Mouse (Mus musculus) stomach, embryonic 14.5 days (tissue): ENCODE measurements around the gene Gtf2ird2. TPM values are rescaled to one million over a fixed set of nuclear protein-coding genes. Genes with fewer than 3 reads are reported as not detected.

ENCODE experiments used
- ATAC-seq: fragments of 200-750 bp; cut with Nextera tagmentation; 2 replicates; pipeline ENCODE4 v1.8.0; 2017; ENCODE audit warnings: low read depth, moderate TSS enrichment; ENCODE audit not compliant: insufficient number of reproducible peaks, insufficient read depth, low FRiP score
- H3K27ac ChIP-seq: fragments of 300-500 bp; sonication (generic); 2 replicates; pipeline ENCODE4 v1.5.1; 2014; ENCODE audit warnings: mild to moderate bottlenecking, low read length, moderate library complexity, mixed read lengths
- H3K27me3 ChIP-seq: fragments of 300-500 bp; sonication (generic); 2 replicates; pipeline ENCODE4 v1.6.1; 2014; ENCODE audit warnings: low read length, control low read depth, mixed read lengths; ENCODE audit not compliant: control insufficient read depth, insufficient read depth
- H3K36me3 ChIP-seq: fragments of 300-500 bp; sonication (generic); 2 replicates; pipeline ENCODE4 v1.6.1; 2014; ENCODE audit warnings: mild to moderate bottlenecking, control low read depth, low read length, moderate library complexity, mixed read lengths; ENCODE audit not compliant: control insufficient read depth, insufficient read depth
- H3K4me1 ChIP-seq: fragments of 300-500 bp; sonication (generic); 2 replicates; pipeline ENCODE4 v1.6.1; 2014; ENCODE audit warnings: low read length, control low read depth, mixed read lengths; ENCODE audit not compliant: control insufficient read depth, insufficient read depth
- H3K4me2 ChIP-seq: fragments of 300-500 bp; sonication (generic); replicated peaks from 2 replicates; pipeline ENCODE4 v1.6.1; 2014; ENCODE audit warnings: low read depth, low read length, control low read depth
- H3K4me3 ChIP-seq: fragments of 300-500 bp; sonication (generic); 2 replicates; pipeline ENCODE4 v1.5.1; 2014; ENCODE audit warnings: low read depth, low read length, control low read depth
- H3K9ac ChIP-seq: fragments of 300-500 bp; sonication (generic); replicated peaks from 2 replicates; pipeline ENCODE4 v1.6.1; 2014; ENCODE audit warnings: low read depth, mild to moderate bottlenecking, control low read depth, low read length, moderate library complexity, mixed read lengths
- H3K9me3 ChIP-seq: fragments of 300-500 bp; sonication (generic); 2 replicates; pipeline ENCODE4 v1.6.1; 2016; ENCODE audit warnings: low read depth, low read length, control low read depth; ENCODE audit not compliant: control insufficient read depth
- WGBS: fragments of 180-500 bp; shearing (Covaris S2); extraction: QIAGEN DNeasy Blood & Tissue Kit; methylation state at CpG from one replicate; pipeline ENCODE4 v1.1.7; 2014; 5-methylcytosine and 5-hydroxymethylcytosine counted together
- polyA plus RNA-seq: library from polyadenylated mRNA; unstranded; fragments of >200 nt; fragmentation: Nextera tagmentation; extraction: Ambion mirVana; gene quantifications from 2 replicates; pipeline ENCODE4 v1.2.1, GENCODE M21; 2014

Gene Gtf2ird2
- polyA plus RNA-seq, 1 experiment from 2014 or later: 10.1 TPM

GRCm38 (mm10) chr5:134241831-134242230 is 58.0 kb downstream of the Gtf2ird2 start:
- H3K4me1 ChIP-seq: no peaks in the 10 kb centered on the region
- WGBS: 77% methylated on average over 5 of the region's 5 CpGs
- H3K4me2 ChIP-seq: no peak overlapping the region
- no peaks in the 10 kb centered on the region for H3K27me3 ChIP-seq
- H3K9ac ChIP-seq: no peak overlapping the region
- peaks cover 98% of the 10 kb centered on the region for H3K36me3 ChIP-seq
- no peaks in the 10 kb centered on the region for H3K9me3 ChIP-seq
- ATAC-seq: no peak
- H3K27ac ChIP-seq: no peak overlapping the region
- H3K4me3 ChIP-seq: no peak overlapping the region

GRCm38 (mm10) chr5:134243661-134244436 is 60.0 kb downstream of the Gtf2ird2 start:
- ATAC-seq: no peak
- Histone ChIP-seq H3K4me3 (no peak overlapping the region), H3K36me3 (peaks cover 98% of the 10 kb centered on the region), H3K4me1 (no peaks in the 10 kb centered on the region), H3K27ac (no peak overlapping the region), H3K9me3 (no peaks in the 10 kb centered on the region), H3K4me2 (no peak overlapping the region), H3K9ac (no peak overlapping the region), H3K27me3 (no peaks in the 10 kb centered on the region)
- whole genome bisulfite sequencing: 90% methylated on average over 26 of the region's 26 CpGs

- no peak overlapping the region for H3K4me2 ChIP-seq
- H3K4me1 ChIP-seq: no peaks in the 10 kb centered on the region
- no peak for ATAC-seq
- no peaks in the 10 kb centered on the region for H3K9me3 ChIP-seq
- WGBS: 94% methylated on average over 5 of the region's 5 CpGs
- H3K27ac ChIP-seq: no peak overlapping the region
- H3K36me3 ChIP-seq: peaks cover 98% of the 10 kb centered on the region
- no peak overlapping the region for H3K9ac ChIP-seq
- H3K4me3 ChIP-seq: no peak overlapping the region
- no peaks in the 10 kb centered on the region for H3K27me3 ChIP-seq
Observed at GRCm38 (mm10) chr5:134244890-134245289, 61.1 kb downstream of the Gtf2ird2 start.

- 94% methylated on average over 5 of the region's 5 CpGs for WGBS
- Histone ChIP-seq H3K4me3 (no peak overlapping the region), H3K4me1 (no peaks in the 10 kb centered on the region), H3K27ac (no peak overlapping the region), H3K36me3 (peaks cover 95% of the 10 kb centered on the region), H3K27me3 (no peaks in the 10 kb centered on the region), H3K9me3 (no peaks in the 10 kb centered on the region), H3K9ac (no peak overlapping the region), H3K4me2 (no peak overlapping the region)
- ATAC-seq: no peak
Observed at GRCm38 (mm10) chr5:134246146-134246545, 62.3 kb downstream of the Gtf2ird2 start.

GRCm38 (mm10) chr5:134248608-134249244 is 64.9 kb downstream of the Gtf2ird2 start:
- 88% methylated on average over 14 of the region's 14 CpGs for WGBS

GRCm38 (mm10) chr5:134249245-134249649 is 65.4 kb downstream of the Gtf2ird2 start:
- H3K36me3 ChIP-seq: peaks cover 96% of the 10 kb centered on the region
- no peaks in the 10 kb centered on the region for H3K27me3 ChIP-seq
- WGBS: 94% methylated on average over 8 of the region's 8 CpGs
- no peak for ATAC-seq
- H3K4me3 ChIP-seq: no peak overlapping the region
- no peaks in the 10 kb centered on the region for H3K4me1 ChIP-seq
- no peaks in the 10 kb centered on the region for H3K9me3 ChIP-seq
- no peak overlapping the region for H3K9ac ChIP-seq
- H3K27ac ChIP-seq: no peak overlapping the region
- no peak overlapping the region for H3K4me2 ChIP-seq

More at GRCm38 (mm10) chr5:134248608-134249244, 64.9 kb downstream of the Gtf2ird2 start:
- Histone ChIP-seq H3K4me3 (no peak overlapping the region), H3K27ac (no peak overlapping the region), H3K9ac (no peak overlapping the region), H3K4me2 (no peak overlapping the region), H3K9me3 (no peaks in the 10 kb centered on the region), H3K36me3 (peaks cover 96% of the 10 kb centered on the region), H3K4me1 (no peaks in the 10 kb centered on the region), H3K27me3 (no peaks in the 10 kb centered on the region)
- no peak for ATAC-seq

- H3K4me1 ChIP-seq: no peaks in the 10 kb centered on the region
- H3K27ac ChIP-seq: no peak overlapping the region
- peaks cover 96% of the 10 kb centered on the region for H3K36me3 ChIP-seq
- H3K4me2 ChIP-seq: no peak overlapping the region
- no peaks in the 10 kb centered on the region for H3K9me3 ChIP-seq
- WGBS: 87% methylated on average over 3 of the region's 3 CpGs
- H3K27me3 ChIP-seq: no peaks in the 10 kb centered on the region
- no peak overlapping the region for H3K4me3 ChIP-seq
- no peak for ATAC-seq
- no peak overlapping the region for H3K9ac ChIP-seq
Observed at GRCm38 (mm10) chr5:134250601-134251000, 66.8 kb downstream of the Gtf2ird2 start.

- H3K9ac ChIP-seq: no peak overlapping the region
- peaks cover 97% of the 10 kb centered on the region for H3K36me3 ChIP-seq
- no peaks in the 10 kb centered on the region for H3K9me3 ChIP-seq
- no peak overlapping the region for H3K4me2 ChIP-seq
- no peak overlapping the region for H3K4me3 ChIP-seq
- H3K27me3 ChIP-seq: no peaks in the 10 kb centered on the region
- WGBS: 97% methylated on average over 4 of the region's 4 CpGs
- no peaks in the 10 kb centered on the region for H3K4me1 ChIP-seq
- no peak overlapping the region for H3K27ac ChIP-seq
- no peak for ATAC-seq
Observed at GRCm38 (mm10) chr5:134251083-134251482, 67.3 kb downstream of the Gtf2ird2 start.
